8 mouse cellular contexts compared by ENCODE assay signal in the genomic region with DNA sequence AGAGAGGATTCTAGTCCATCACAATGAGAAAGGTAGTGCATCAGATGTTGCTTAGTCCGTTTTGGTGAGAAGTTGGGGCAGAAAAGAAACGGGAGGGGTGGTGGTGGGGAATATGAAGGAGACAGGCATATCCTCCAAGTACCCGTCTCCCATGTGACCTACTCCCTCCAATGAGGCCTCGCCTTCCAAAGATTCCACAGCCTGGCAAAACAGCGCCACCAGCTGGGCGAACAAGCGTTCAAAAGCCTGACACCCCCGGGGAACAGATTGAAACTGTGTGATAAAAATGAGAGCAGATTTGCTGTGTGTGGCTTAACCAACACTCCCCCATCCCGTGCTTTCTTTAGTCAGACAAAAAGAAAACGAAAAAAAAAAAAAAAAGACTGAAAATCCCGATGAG. TPM values are rescaled to one million over a fixed set of nuclear protein-coding genes. Genes with fewer than 3 reads are reported as not detected.
DNase-seq lines count a peak whose midpoint lies in the region; ATAC-seq lines count a peak whose summit lies in the region.

No protein-coding gene starts in this region.

- H3K9ac ChIP-seq in hindbrain, embryonic 14.5 days = no peak overlapping the region

- peak; percentile 34 for DNase-seq in CD4-positive, CD25-positive, alpha-beta regulatory T cell, adult 2 months (ENCODE audit: low read depth, low spot score)
- DNase-seq in spleen, adult 18-20 months = peak; percentile 17 to 18
- DNase-seq in spleen, postnatal 14 days (ENCODE audit: low spot score in 2 of 2) = no peak
- peak; percentile 36 to 80 for DNase-seq in left cerebral cortex, postnatal 25 days (ENCODE audit: low spot score in 2 of 2)
- DNase-seq in splenic B cell, adult 2 months (ENCODE audit: low read depth, low spot score) = peak; percentile 66
- no peak for DNase-seq in hindbrain, embryonic 14.5 days (ENCODE audit: low spot score)

- no peak for ATAC-seq in CD4-positive, CD25-positive, alpha-beta regulatory T cell, adult 4 months
- peak; percentile 74 for ATAC-seq in granulocyte monocyte progenitor cell, adult 5-6 weeks (replicated peaks; ENCODE audit: poor library complexity, severe bottlenecking)
- ATAC-seq in hindbrain, embryonic 14.5 days (ENCODE audit: low FRiP score) = no peak

- WGBS in hindbrain, embryonic 14.5 days = 84% methylated on average over 11 of the region's 11 CpGs

- no peak overlapping the region for H3K4me3 ChIP-seq in hindbrain, embryonic 14.5 days (replicated peaks; ENCODE audit: low read length)

- H3K27me3 ChIP-seq in splenic B cell, adult 2 months (ENCODE audit: control insufficient read depth, insufficient read depth, low read length, poor library complexity, severe bottlenecking) = no peaks in the 10 kb centered on the region; the same call in 1 of the 2 replicates
- no peaks in the 10 kb centered on the region for H3K27me3 ChIP-seq in hindbrain, embryonic 14.5 days (ENCODE audit: control insufficient read depth, insufficient read depth, low read length)

- H3K36me3 ChIP-seq in splenic B cell, adult 2 months (ENCODE audit: control insufficient read depth, insufficient read depth, low read length, poor library complexity, severe bottlenecking) = no peaks in the 10 kb centered on the region
- no peaks in the 10 kb centered on the region for H3K36me3 ChIP-seq in hindbrain, embryonic 14.5 days (replicated peaks; ENCODE audit: control insufficient read depth, insufficient read depth)

- no peaks in the 10 kb centered on the region for H3K4me1 ChIP-seq in hindbrain, embryonic 14.5 days (replicated peaks; ENCODE audit: control insufficient read depth, insufficient read depth, low read length)

- H3K4me2 ChIP-seq in hindbrain, embryonic 14.5 days (replicated peaks) = no peak overlapping the region

- intact Hi-C loops in left cerebral cortex, postnatal 25 days (cut with DNase I) = loop anchor here (5.0 kb wide), 1 partner anchor 90 kb away; no protein-coding TSS in a partner anchor

- H3K27ac ChIP-seq in hindbrain, embryonic 14.5 days = no peak overlapping the region

- H3K9me3 ChIP-seq in hindbrain, embryonic 14.5 days (ENCODE audit: control insufficient read depth, low read length) = no peaks in the 10 kb centered on the region

RNA-seq across cellular contexts. Expression of gene Lpar3, which starts 56.7 kb away (rescaled TPM):
- not detected for polyA plus RNA-seq in CD4-positive, CD25-positive, alpha-beta regulatory T cell, adult 4 months (2017; shearing (Covaris generic))
- not detected in 2 replicates for total RNA-seq in granulocyte monocyte progenitor cell, adult 5-6 weeks (2014; fragmentation: Nextera tagmentation)
- not detected in 2 replicates for total RNA-seq in granulocyte monocyte progenitor cell, adult 5-6 weeks (2017)
- total RNA-seq in left cerebral cortex, postnatal 25 days (2021) = 1 to 10 TPM in 1 of 2 experiments, under 1 TPM in 1; 0.48 to 1.1 TPM
- polyA plus RNA-seq in hindbrain, embryonic 14.5 days (2014; fragmentation: Nextera tagmentation; extraction: Ambion mirVana) = 0.37 and 0.81 TPM in 2 replicates

Comparison
In these comparisons a context has a peak if more than half of its experiments do, and no peak if none do; other contexts are left out.
1. DNase-seq: peak in CD4-positive, CD25-positive, alpha-beta regulatory T cell, adult 2 months (single experiment), spleen, adult 18-20 months (2 of 2), left cerebral cortex, postnatal 25 days (2 of 2) and splenic B cell, adult 2 months (single experiment); none in spleen, postnatal 14 days (0 of 2) and hindbrain, embryonic 14.5 days (single experiment).